Mouse (Mus musculus): ENCODE measurements at regions not wholly inside any gene's neighbourhood (a gene's known extent, or its start where the extent isn't known, plus 50 kb on each side); places are given as distances from the start of the nearest gene placed in this dataset.

DNA sequence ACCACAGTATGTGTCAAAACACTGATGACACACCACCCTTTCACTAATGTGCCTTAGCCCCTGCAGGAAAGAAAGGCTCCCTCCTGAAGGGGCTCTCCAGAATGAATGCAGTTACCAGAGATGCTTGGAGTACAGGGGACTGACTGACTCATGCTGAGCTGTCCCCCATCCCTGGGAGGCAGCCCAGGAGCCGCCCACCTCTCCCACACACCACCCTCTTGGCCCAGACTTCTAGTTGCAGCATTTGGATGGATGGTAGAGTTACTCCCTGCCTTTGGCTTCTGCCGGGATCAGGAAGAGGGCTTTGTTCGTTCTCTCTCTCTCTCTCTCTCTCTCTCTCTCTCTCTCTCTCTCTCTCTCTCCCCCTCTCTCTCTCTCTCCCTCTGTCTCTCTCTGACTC lies 53.4 kb upstream of the Jun start:
- Histone ChIP-seq H3K36me3 (no peaks in the 10 kb centered on the region), H3K27me3 (0 out of 2 replicates have a peak, but pooled peaks cover 3% of the 10 kb centered on the region), H3K4me2 (peak overlapping the region; percentile 30), H3K9ac (replicated peaks) (peak overlapping the region; percentile 18; the same call in 1 of the 2 replicates), H3K27ac (peak overlapping the region; percentile 80), H3K9me3 (peaks cover 6% of the 10 kb centered on the region; the same call in 1 of the 2 replicates), H3K4me3 (replicated peaks) (no peak overlapping the region), H3K4me1 (replicated peaks) (peaks cover 41% of the 10 kb centered on the region)
- WGBS, result 43% methylated on average over 3 of the region's 3 CpGs
- no peak for ATAC-seq (ENCODE audit: insufficient number of reproducible peaks, insufficient read depth, low FRiP score, low TSS enrichment, low read depth)

- Histone ChIP-seq H3K4me3 (replicated peaks) (no peak overlapping the region), H3K4me1 (replicated peaks) (peaks cover 41% of the 10 kb centered on the region), H3K4me2 (peak overlapping the region; percentile 30), H3K9ac (replicated peaks) (0 out of 2 replicates have a peak overlapping the region, but pooled peaks have one; percentile 27), H3K27me3 (0 out of 2 replicates have a peak, but pooled peaks cover 3% of the 10 kb centered on the region), H3K27ac (peak overlapping the region; percentile 80), H3K9me3 (peaks cover 6% of the 10 kb centered on the region; the same call in 1 of the 2 replicates), H3K36me3 (no peaks in the 10 kb centered on the region)
- ATAC-seq (ENCODE audit: insufficient number of reproducible peaks, insufficient read depth, low FRiP score, low TSS enrichment, low read depth), result 0 out of 2 replicates have a peak, but pooled peaks have one; percentile 16
- WGBS, result 35% methylated on average over 16 of the region's 16 CpGs
These were observed 54.1 kb upstream of the Jun start for GRCm38 (mm10) chr4:95105926-95106622.

DNA sequence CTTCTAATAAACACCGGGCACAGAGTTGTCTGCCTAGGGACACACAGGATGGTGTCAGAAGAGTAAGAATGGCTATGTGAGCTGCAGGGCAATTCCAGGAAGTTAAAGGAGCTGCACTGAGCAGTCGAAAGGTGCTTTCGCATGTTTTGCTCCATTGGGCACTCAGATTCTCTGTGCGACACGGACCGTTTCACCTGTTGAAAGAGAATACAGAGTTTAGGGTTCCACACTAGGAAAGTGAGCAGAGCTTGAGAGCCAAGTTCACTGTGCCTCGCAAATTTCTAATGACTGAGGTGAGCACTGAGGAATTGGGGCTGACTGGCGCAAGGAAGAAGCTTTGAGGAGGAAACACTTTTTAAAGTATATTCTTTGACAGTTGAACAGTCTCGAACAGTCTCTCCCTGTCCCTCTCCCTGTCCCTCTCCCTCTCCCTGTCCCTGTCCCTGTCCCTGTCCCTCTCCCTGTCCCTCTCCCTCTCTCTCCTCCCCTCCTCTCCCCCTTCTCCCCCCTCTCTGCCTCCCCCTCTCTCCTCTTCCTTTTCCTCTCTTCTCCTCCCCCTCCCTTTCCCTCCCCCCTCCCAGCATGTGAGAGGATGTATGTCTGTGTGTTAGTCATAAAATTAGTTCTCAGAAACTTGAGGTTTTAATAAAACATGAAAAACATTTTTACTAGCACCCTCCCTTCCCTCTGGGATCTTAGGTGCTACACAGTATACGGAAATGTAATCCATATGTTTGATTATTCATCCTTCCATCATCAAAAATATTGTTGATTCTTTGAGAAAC lies 55.1 kb upstream of the Jun start:
- H3K9me3 ChIP-seq, result 0 out of 2 replicates have a peak, but pooled peaks cover under 1% of the 10 kb centered on the region
- no peak for ATAC-seq (ENCODE audit: insufficient number of reproducible peaks, insufficient read depth, low FRiP score, low TSS enrichment, low read depth)

DNA sequence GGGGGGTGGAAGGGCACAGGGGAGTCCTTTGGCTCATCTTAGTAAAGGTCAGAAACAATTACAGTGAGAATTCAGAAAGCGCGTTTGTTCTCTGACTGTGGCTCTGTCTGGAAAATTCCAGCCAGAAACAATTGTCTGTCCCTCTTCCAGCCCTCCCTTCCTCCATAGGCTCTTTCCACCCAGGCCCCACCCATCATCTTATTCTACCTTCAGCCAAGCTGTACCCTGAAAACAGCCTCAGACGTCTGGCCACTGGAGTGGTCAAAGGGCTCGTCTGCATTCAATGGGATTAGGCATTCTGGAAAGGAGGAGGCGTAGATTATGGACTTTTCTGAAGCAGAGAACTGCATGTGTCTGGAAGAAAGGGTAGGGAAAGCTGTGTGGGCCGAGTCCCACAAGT lies 56.8 kb upstream of the Jun start:
- Histone ChIP-seq H3K4me2 (no peak overlapping the region), H3K9me3 (no peaks in the 10 kb centered on the region), H3K27me3 (0 out of 2 replicates have a peak, but pooled peaks cover 3% of the 10 kb centered on the region), H3K4me3 (replicated peaks) (no peak overlapping the region), H3K36me3 (no peaks in the 10 kb centered on the region), H3K4me1 (replicated peaks) (peaks cover 41% of the 10 kb centered on the region), H3K27ac (no peak overlapping the region), H3K9ac (replicated peaks) (no peak overlapping the region)
- ATAC-seq (ENCODE audit: insufficient number of reproducible peaks, insufficient read depth, low FRiP score, low TSS enrichment, low read depth), result no peak
- 78% methylated on average over 6 of the region's 6 CpGs for WGBS

More for the DNA sequence above, 55.1 kb upstream of the Jun start:
- H3K4me2 ChIP-seq, result no peak overlapping the region
- peak overlapping the region; percentile 80 for H3K27ac ChIP-seq
- WGBS, result 61% methylated on average over 10 of the region's 10 CpGs
- H3K4me1 ChIP-seq (replicated peaks), result peaks cover 41% of the 10 kb centered on the region
- H3K9ac ChIP-seq (replicated peaks), result no peak overlapping the region
- H3K27me3 ChIP-seq, result 0 out of 2 replicates have a peak, but pooled peaks cover 3% of the 10 kb centered on the region
- H3K36me3 ChIP-seq, result no peaks in the 10 kb centered on the region
- no peak overlapping the region for H3K4me3 ChIP-seq (replicated peaks)

DNA sequence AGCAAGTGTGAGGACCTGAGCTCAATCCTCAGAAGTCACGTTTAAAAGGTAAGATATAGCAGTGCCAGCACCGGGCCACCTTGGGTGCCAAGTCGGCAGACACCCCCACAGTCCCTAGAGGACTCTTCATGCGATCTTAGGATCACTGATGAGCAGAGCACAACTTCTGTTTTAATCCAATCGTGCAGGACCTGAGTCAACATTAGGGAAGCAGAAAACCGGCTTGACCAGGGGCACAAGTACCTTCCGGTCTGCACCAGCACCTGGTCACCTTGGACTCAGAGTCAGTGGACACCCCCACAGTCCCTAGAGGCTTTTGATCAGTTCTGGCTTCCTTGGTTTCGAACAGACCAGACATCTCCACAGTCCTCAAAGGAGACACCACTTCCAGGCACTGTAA lies 58.8 kb upstream of the Jun start:
- Histone ChIP-seq H3K9me3 (no peaks in the 10 kb centered on the region), H3K27me3 (no peaks in the 10 kb centered on the region), H3K9ac (replicated peaks) (no peak overlapping the region), H3K4me1 (replicated peaks) (peaks cover 31% of the 10 kb centered on the region), H3K36me3 (no peaks in the 10 kb centered on the region), H3K27ac (no peak overlapping the region), H3K4me2 (no peak overlapping the region), H3K4me3 (replicated peaks) (no peak overlapping the region)
- 89% methylated on average over 8 of the region's 8 CpGs for WGBS
- ATAC-seq (ENCODE audit: insufficient number of reproducible peaks, insufficient read depth, low FRiP score, low TSS enrichment, low read depth), result no peak

- Histone ChIP-seq H3K9me3 (no peaks in the 10 kb centered on the region), H3K27ac (no peak overlapping the region), H3K27me3 (no peaks in the 10 kb centered on the region), H3K9ac (replicated peaks) (no peak overlapping the region), H3K4me1 (replicated peaks) (0 out of 2 replicates have a peak, but pooled peaks cover 2% of the 10 kb centered on the region), H3K4me2 (no peak overlapping the region), H3K36me3 (no peaks in the 10 kb centered on the region), H3K4me3 (replicated peaks) (no peak overlapping the region)
- 65% methylated on average over 5 of the region's 5 CpGs for WGBS
- ATAC-seq (ENCODE audit: insufficient number of reproducible peaks, insufficient read depth, low FRiP score, low TSS enrichment, low read depth), result no peak
These were observed 65.2 kb upstream of the Jun start for GRCm38 (mm10) chr4:95117158-95117681.

DNA sequence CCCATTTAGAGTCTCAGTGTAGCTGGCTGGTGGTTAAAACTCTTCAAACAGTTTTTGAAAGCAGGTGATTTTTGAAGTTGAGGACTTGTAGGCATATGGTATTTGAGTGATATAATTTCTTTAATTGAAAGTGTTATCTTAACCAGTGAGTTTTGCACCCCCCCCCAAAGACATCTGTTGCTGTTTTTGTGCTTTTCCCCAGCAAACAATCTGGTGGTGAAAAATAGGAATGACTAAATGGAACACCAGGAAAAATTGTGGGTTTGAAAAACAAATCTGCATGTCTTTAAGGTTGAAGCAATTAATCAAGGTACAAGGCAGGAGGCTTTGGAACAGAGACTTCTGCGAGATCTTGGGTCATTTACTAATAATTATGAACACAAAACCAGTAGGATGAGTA lies 68.9 kb upstream of the Jun start:
- H3K4me1 ChIP-seq (replicated peaks), result 0 out of 2 replicates have a peak, but pooled peaks cover 2% of the 10 kb centered on the region
- 88% methylated on average over 1 of the region's 1 CpGs for WGBS
- H3K27me3 ChIP-seq, result no peaks in the 10 kb centered on the region
- H3K4me2 ChIP-seq, result no peak overlapping the region
- H3K4me3 ChIP-seq (replicated peaks), result no peak overlapping the region
- H3K27ac ChIP-seq, result no peak overlapping the region
- ATAC-seq (ENCODE audit: insufficient number of reproducible peaks, insufficient read depth, low FRiP score, low TSS enrichment, low read depth), result no peak
- no peaks in the 10 kb centered on the region for H3K36me3 ChIP-seq
- no peak overlapping the region for H3K9ac ChIP-seq (replicated peaks)
- H3K9me3 ChIP-seq, result no peaks in the 10 kb centered on the region

GRCm38 (mm10) chr4:95125346-95125745 lies 73.3 kb upstream of the Jun start:
- Histone ChIP-seq H3K36me3 (no peaks in the 10 kb centered on the region), H3K4me3 (replicated peaks) (no peak overlapping the region), H3K9ac (replicated peaks) (no peak overlapping the region), H3K9me3 (no peaks in the 10 kb centered on the region), H3K4me1 (replicated peaks) (peaks cover 4% of the 10 kb centered on the region), H3K27ac (no peak overlapping the region), H3K4me2 (no peak overlapping the region), H3K27me3 (no peaks in the 10 kb centered on the region)
- 93% methylated on average over 1 of the region's 1 CpGs for WGBS
- no peak for ATAC-seq (ENCODE audit: insufficient number of reproducible peaks, insufficient read depth, low FRiP score, low TSS enrichment, low read depth)

- Histone ChIP-seq H3K9ac (replicated peaks) (no peak overlapping the region), H3K4me1 (replicated peaks) (peaks cover 8% of the 10 kb centered on the region), H3K4me3 (replicated peaks) (no peak overlapping the region), H3K4me2 (no peak overlapping the region), H3K27ac (no peak overlapping the region), H3K36me3 (no peaks in the 10 kb centered on the region), H3K9me3 (no peaks in the 10 kb centered on the region), H3K27me3 (no peaks in the 10 kb centered on the region)
- 68% methylated on average over 2 of the region's 2 CpGs for WGBS
- no peak for ATAC-seq (ENCODE audit: insufficient number of reproducible peaks, insufficient read depth, low FRiP score, low TSS enrichment, low read depth)
These were observed 75.9 kb upstream of the Jun start for GRCm38 (mm10) chr4:95127970-95128369.

- peak overlapping the region; percentile 58; the same call in 1 of the 2 replicates for H3K27ac ChIP-seq
- H3K36me3 ChIP-seq, result no peaks in the 10 kb centered on the region
- H3K9ac ChIP-seq (replicated peaks), result no peak overlapping the region
- no peaks in the 10 kb centered on the region for H3K27me3 ChIP-seq
- no peak overlapping the region for H3K4me2 ChIP-seq
- H3K4me3 ChIP-seq (replicated peaks), result no peak overlapping the region
- ATAC-seq (ENCODE audit: insufficient number of reproducible peaks, insufficient read depth, low FRiP score, low TSS enrichment, low read depth), result peak; percentile 77
- WGBS, result 27% methylated on average over 3 of the region's 3 CpGs
- H3K9me3 ChIP-seq, result no peaks in the 10 kb centered on the region
- H3K4me1 ChIP-seq (replicated peaks), result peaks cover 63% of the 10 kb centered on the region
These were observed 81.8 kb upstream of the Jun start for GRCm38 (mm10) chr4:95133815-95134214.

DNA sequence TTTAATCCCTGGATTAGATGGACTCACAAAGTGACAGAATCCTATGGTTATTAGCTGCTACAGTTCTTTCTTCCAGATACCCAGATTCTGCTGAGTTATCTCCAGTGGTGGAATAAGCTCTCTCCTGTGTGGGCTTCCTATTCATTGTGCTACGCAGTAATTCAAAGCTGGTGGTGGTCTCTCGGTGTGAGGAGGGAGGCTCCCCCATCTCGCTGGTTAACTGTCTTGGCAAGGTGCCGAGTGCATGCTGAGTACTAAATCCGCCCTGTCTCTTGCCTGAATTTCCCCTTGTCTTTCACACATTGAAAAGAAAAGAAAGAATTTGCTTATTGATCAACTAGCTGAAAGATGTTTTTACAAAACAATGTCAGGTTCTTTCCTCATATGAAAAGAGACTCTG lies 82.6 kb upstream of the Jun start:
- Histone ChIP-seq H3K9me3 (no peaks in the 10 kb centered on the region), H3K36me3 (no peaks in the 10 kb centered on the region), H3K27me3 (no peaks in the 10 kb centered on the region), H3K4me3 (replicated peaks) (no peak overlapping the region), H3K4me2 (no peak overlapping the region), H3K9ac (replicated peaks) (no peak overlapping the region), H3K27ac (no peak overlapping the region), H3K4me1 (replicated peaks) (peaks cover 60% of the 10 kb centered on the region)
- 31% methylated on average over 5 of the region's 5 CpGs for WGBS
- ATAC-seq (ENCODE audit: insufficient number of reproducible peaks, insufficient read depth, low FRiP score, low TSS enrichment, low read depth), result no peak

All from limb, embryonic 12.5 days (tissue).